Mouse (Mus musculus): Measurements from ENCODE around the gene Ercc6.

The Ercc6 gene

GRCm38 (mm10) chr14:32513336-32514032, at the start of gene Ercc6:
Gene Ercc6, plus strand, starts transcription at chr14:32513521.
- DNase-seq: peak; percentile 93 to 96

GRCm38 (mm10) chr14:32464601-32465505, 48.5 kb upstream of the Ercc6 start, which contains the start of gene Slc18a3:
Gene Slc18a3, minus strand, starts transcription at chr14:32464850.
- no peak for DNase-seq

- no peak for DNase-seq
These were observed 47.8 kb upstream of the Ercc6 start for GRCm38 (mm10) chr14:32465506-32465870.

DNA sequence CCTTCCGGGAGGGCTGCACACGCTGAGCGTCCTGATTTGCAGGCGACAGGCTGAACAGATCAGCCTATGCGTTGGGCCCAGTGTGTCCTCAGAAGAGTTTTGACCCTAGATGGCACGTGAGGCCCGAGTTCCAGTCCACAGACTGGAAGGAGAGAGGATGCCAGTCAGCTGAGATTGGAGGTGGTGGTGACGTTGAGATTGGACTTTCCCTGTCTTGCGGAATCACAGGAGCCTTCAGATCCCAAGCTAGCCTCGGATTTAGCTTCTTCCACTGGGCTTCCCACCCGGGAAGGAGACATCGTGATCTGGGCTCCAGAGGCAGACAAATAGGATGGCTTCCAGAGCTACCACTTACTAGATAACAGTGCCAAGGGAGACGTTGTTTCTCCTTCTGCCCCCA, 47.4 kb upstream of the Ercc6 start, which contains the start of gene Chat:
Chat (minus strand) TSS at position 101 of the 400 bp plus-strand sequence.
- no peak for DNase-seq

DNA sequence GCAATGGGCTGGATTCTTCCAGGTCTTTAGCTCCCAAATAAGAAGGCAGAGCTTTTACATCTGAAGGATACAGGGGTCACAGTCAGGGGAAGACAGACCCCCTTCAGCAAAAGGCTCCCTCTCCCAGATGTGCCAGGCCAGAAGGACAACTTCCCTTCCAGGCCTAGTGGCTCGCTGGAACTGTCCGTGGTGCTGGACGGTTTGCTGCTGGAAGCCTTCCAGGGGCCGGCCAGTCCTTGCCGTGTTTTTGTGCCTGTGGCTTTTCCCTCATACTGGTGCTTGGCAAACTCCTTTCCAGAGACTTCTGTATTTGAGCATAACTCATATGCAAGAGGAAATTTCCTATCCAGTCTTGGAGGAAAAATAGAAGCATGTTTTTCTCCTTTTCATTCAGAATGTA, 45.7 kb upstream of the Ercc6 start:
- DNase-seq: no peak

GRCm38 (mm10) chr14:32472996-32473395, 40.3 kb upstream of the Ercc6 start:
- peak; percentile 73 to 75 for DNase-seq

DNA sequence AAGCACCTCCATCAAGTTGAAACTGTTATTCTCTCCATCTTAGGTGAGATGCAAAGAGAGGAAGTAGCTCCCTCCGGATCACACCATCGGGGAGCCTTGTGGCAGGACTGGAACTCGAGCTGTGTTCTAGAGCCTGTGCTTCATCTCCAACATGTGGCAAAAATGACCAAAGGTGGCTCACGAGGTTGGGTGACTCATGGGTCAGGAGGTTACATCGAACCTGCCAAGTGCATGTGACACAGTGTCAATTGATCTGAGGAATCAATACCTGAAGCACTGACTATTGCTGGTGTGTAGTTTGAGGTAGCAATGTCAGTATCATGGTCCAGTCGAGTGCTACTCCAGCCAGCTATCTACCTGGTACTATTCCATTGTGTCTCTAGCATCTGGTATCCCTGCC, 36.8 kb upstream of the Ercc6 start:
- DNase-seq: no peak

DNA sequence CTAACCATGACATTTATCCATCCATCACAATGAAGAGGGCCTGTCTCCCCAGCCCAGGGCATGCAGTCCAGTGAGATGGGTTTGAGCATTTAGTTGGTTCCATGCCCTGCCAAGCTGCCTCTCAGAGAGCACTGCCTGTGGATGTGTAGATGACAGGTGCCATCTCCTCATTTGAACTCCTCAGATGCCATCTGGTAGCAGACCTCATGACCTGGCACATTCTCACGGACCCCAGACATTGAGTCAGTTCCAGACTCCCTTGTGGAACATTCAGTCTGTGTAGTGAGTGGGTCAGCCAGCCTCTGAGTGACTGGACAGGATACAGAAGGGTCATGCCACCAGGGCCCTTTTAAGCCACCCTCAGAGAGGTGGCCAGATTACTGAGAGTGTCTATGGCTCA, 35.7 kb upstream of the Ercc6 start:
- DNase-seq: no peak

DNA sequence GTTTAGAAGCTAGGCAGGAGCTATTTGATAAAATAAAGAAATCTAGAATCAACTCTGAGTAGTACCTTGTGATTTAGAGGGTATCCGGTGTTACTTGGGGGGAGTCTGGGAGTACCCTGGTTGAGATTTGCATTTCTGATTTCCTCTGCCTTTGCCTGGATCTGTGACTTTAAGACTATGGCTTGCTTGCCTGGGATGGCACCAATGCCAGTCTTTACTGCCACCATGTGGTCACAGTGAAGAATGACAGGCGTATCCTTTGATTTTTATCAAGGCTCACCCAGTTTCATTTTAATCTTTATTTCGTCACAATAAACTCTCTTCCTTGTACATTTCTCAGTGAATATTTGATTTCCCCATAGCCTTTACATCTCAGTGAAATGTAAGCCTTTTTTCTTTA, 31.3 kb upstream of the Ercc6 start:
- peak; percentile 27 to 30 for DNase-seq

DNA sequence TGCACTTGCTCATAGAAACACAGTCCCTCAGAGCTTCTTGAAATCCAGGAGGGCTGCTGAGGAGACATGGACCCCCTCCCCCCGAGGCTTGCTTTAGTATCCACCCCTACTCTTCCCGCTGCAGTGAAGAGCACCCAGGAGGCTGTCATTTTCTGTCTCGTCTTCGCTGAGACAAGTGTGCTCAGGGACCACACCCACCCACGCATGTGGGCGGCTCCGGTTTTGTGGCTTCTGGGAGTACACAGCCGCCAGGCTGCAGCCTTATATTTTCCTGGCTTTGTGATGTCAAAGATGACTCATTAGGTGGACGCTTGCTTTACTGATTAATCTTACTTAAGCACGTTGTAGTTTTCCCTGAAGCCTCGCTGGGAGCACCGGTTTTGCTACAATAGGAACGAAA, 20.8 kb upstream of the Ercc6 start:
- no peak for DNase-seq

- no peak for DNase-seq
These were observed 17.0 kb upstream of the Ercc6 start for GRCm38 (mm10) chr14:32496115-32496850.

GRCm38 (mm10) chr14:32501303-32501702, 12.0 kb upstream of the Ercc6 start:
- no peak for DNase-seq

DNA sequence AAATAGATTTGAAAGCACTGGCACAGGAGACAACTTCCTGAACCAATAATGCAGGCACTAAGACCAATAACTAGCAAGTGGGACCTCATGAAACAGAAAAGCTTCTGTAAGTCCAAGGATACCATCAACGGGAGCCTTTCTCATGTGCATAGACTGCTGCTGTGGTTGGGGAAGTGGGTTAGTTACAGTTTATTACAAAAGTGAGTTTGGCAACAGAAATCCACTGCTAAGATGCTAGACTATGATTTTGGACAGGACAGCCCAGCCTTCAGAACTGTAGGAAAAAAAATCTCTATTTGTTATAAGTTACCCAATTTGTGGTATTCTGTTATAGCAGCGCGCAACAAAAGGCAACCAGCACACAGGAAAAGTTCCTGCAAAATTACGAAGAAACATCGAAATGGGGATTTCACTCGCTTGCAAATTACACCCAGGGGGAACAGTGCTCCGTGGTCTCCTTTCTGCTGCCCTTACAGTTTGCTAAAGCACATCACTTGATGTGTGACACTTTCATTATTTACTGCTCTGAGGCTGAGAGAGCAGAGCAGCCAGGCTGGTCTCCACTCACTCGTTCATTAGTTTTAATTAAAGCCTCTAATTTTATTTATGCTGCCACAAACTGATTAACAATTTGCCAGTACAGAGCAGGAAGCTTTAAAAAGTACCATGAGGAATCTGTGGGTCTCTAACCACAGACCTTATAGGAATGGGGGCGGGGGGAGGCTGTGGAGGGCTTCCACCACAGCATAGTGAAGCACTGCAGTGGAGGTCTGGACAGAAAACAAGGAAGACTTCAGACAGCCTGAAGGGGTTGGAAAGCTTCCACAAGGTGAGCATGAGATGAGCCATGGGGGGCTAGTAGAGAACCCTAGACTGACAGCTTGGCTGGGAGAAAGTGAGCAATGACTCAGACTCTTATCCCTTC, 10.3 kb upstream of the Ercc6 start:
- no peak for DNase-seq

- DNase-seq: no peak
These were observed 9.4 kb upstream of the Ercc6 start for GRCm38 (mm10) chr14:32503897-32504296.

DNA sequence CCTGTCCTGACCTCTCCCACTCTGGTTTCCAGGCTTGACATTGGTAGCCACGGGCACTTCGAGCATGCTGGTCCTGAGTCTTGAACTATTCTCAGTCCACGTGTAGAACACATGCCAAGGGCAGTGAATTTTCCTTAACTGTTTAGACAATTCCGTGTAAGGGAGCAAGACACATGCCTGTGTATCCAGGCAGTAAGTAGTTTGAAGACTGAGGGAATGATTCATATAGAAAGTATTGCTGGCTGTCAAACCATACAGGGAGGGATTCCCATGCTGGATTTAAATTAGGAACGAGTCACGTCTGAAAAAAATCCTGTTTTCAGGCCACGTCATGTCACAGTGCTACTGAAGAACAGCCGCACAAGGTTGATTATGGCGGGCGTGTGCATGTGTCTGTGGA, 7.0 kb upstream of the Ercc6 start:
- no peak for DNase-seq

DNA sequence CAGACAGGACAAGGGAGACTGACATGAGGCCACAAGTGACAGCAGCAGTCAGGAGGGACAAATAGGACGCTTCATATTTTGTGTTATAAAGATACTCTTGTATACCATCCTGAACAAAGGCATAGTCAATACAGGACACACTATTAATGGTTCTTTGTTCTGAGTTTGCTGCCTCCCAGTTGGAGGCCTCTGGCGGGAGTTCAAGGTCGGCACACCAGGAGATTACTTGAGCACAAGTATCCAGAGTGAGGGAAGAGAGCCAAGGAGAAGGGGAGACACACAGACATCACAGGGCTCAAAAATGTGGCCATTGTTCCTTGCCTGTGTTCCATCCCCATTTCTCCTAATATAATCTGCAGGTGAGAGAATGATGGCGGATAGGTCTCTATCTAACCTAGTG, 6.1 kb upstream of the Ercc6 start:
- DNase-seq: no peak

DNA sequence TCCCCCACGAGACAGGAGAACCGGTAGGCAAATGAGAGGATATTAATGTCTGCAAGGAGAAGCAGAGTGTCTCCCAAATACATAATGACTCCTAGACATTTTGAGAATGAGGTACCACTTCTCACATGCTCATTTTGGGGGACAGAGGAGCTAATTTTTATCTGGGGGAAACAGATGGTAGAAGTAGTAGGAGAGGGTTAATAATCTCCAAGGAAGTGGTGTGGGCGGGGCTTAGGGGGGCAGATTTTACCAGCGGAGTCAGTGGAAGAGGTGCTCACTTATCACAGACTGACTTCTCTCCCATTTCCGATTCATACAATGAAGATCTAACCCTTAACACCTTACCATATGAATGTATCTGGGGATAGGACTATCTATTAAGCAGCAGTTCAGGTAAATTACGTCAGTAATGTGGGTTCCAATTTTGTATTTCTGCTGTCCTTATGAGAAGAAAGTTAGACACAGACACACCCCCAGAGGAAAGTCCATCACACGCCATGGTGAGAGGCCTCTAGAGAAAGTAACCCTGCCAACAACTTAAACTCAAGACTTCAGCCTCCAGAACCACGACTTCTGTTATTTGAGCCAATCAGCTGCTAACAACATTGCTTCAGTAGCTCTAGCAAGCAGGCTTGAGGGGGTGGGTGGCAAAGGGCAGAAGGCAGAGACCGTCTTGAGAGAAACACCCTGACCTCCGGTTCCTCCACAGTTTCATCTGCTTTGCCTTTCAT, 5.1 kb upstream of the Ercc6 start:
- no peak for DNase-seq

DNA sequence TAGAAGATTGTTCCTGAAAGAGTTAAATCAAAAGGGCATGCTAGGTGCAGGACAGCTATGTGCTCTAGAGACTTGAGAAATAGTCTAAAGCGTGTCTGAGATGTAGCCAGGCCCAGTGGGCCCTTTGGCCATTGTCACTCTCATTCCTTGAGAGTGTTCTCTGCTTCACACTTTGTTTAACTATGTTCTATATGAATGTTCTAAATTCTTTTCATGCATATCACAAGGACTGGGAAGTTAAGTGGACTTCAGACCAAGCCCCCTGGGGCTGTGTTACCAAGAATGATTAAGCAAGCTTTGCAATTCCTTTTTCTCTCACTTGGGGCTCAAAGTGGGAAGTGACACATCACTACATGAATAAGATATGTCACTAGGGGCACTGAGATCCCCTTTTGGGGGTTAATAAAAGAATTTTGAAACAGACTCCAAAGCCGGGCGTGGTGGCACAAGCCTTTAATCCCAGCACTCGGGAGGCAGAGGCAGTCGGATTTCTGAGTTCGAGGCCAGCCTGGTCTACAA, 3.8 kb upstream of the Ercc6 start:
- DNase-seq: no peak

- DNase-seq: peak in 1 of 2 experiments; percentile 16
These were observed 409 bp upstream of the Ercc6 start for GRCm38 (mm10) chr14:32512912-32513311.

DNA sequence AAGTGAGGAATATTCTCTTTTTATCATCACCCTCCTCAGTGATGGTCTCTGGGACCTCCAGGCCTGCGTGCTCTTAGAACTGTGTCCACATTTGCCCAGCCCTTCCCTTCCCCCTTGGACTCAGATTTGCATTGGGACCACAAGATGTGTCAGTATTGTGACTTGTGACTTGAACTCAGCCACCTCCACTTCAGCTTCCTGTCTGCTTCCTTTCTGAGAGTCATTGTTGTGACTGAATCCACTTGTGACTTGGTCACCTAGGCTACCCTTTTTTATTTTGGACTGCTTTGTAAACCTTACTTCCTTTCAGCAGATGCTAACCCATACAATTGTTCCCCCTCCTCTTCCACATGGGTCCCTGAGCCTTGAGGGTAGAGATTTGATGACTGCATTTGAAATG, 2.8 kb downstream of the Ercc6 start:
- no peak for DNase-seq

- no peak for DNase-seq
These were observed 5.2 kb downstream of the Ercc6 start for GRCm38 (mm10) chr14:32518543-32518942.

Data from cerebellum, adult 18-20 months (tissue).